Mouse (Mus musculus): ENCODE results near the gene Themis2. TPM values are rescaled to one million over a fixed set of nuclear protein-coding genes. Genes with fewer than 3 reads are reported as not detected.
"Not testable (repeated sequence)": the region's sequence is repeated elsewhere in the genome, so short reads cannot be mapped to it uniquely, and the experiment has no call there.

The Themis2 gene
- polyA plus RNA-seq, 1 experiment from 2014 or later, result 0.86 TPM

GRCm38 (mm10) chr4:132737154-132737553 lies 59.0 kb downstream of the Themis2 start:
- H3K27ac ChIP-seq (replicated peaks); H3K27me3 ChIP-seq (ENCODE audit: low read depth, poor library complexity, severe bottlenecking); DNase-seq (ENCODE audit: low spot score); H3K4me3 ChIP-seq; H3K4me1 ChIP-seq; H3K36me3 ChIP-seq; H3K9me3 ChIP-seq (replicated peaks): not testable (repeated sequence)
- 91% methylated on average over 9 of the region's 9 CpGs for WGBS

- 81% methylated on average over 3 of the region's 3 CpGs for whole genome bisulfite sequencing
- DNase-seq (ENCODE audit: low spot score), result no peak
- no peak overlapping the region for H3K27ac ChIP-seq (replicated peaks)
- no peaks in the 10 kb centered on the region for H3K36me3 ChIP-seq
- no peaks in the 10 kb centered on the region for H3K27me3 ChIP-seq (ENCODE audit: low read depth, poor library complexity, severe bottlenecking)
- H3K4me1 ChIP-seq, result peaks cover 16% of the 10 kb centered on the region
- H3K4me3 ChIP-seq, result no peak overlapping the region
- H3K9me3 ChIP-seq (replicated peaks), result no peaks in the 10 kb centered on the region
These were observed 60.3 kb downstream of the Themis2 start for GRCm38 (mm10) chr4:132735894-132736293.

- no peak for DNase-seq (ENCODE audit: low spot score)
- H3K9me3 ChIP-seq (replicated peaks), result no peaks in the 10 kb centered on the region
- peaks cover 16% of the 10 kb centered on the region for H3K4me1 ChIP-seq
- no peaks in the 10 kb centered on the region for H3K36me3 ChIP-seq
- H3K27me3 ChIP-seq (ENCODE audit: low read depth, poor library complexity, severe bottlenecking), result no peaks in the 10 kb centered on the region
- H3K4me3 ChIP-seq, result no peak overlapping the region
- H3K27ac ChIP-seq (replicated peaks), result no peak overlapping the region
- 76% methylated on average over 2 of the region's 2 CpGs for WGBS
These were observed 60.8 kb downstream of the Themis2 start for GRCm38 (mm10) chr4:132735389-132735788.

- Histone ChIP-seq H3K36me3 (no peaks in the 10 kb centered on the region), H3K27me3 (ENCODE audit: low read depth, poor library complexity, severe bottlenecking) (no peaks in the 10 kb centered on the region), H3K27ac (replicated peaks) (no peak overlapping the region), H3K4me3 (no peak overlapping the region), H3K4me1 (peaks cover 16% of the 10 kb centered on the region), H3K9me3 (replicated peaks) (no peaks in the 10 kb centered on the region)
- 93% methylated on average over 2 of the region's 2 CpGs for WGBS
- no peak for DNase-seq (ENCODE audit: low spot score)
These were observed 61.4 kb downstream of the Themis2 start for GRCm38 (mm10) chr4:132734766-132735165.

- no peak for DNase-seq (ENCODE audit: low spot score)
- Histone ChIP-seq H3K4me1 (peaks cover 16% of the 10 kb centered on the region), H3K9me3 (replicated peaks) (no peaks in the 10 kb centered on the region), H3K4me3 (no peak overlapping the region), H3K27me3 (ENCODE audit: low read depth, poor library complexity, severe bottlenecking) (no peaks in the 10 kb centered on the region), H3K36me3 (no peaks in the 10 kb centered on the region; the same call in 1 of the 2 replicates), H3K27ac (replicated peaks) (0 out of 2 replicates have a peak overlapping the region, but pooled peaks have one; percentile 55)
- 93% methylated on average over 25 of the region's 25 CpGs for WGBS
These were observed 63.0 kb downstream of the Themis2 start for GRCm38 (mm10) chr4:132733071-132733770.

- no peaks in the 10 kb centered on the region for H3K9me3 ChIP-seq (replicated peaks)
- 2% methylated on average over 34 of the region's 34 CpGs for WGBS
- peaks cover 8% of the 10 kb centered on the region for H3K36me3 ChIP-seq
- H3K27ac ChIP-seq (replicated peaks), result peak within 1 kb of the TSS; percentile 76
- H3K4me1 ChIP-seq, result peaks cover 16% of the 10 kb centered on the region
- DNase-seq (ENCODE audit: low spot score), result peak; percentile 89
- peak within 1 kb of the TSS; percentile 68 for H3K4me3 ChIP-seq
- H3K27me3 ChIP-seq (ENCODE audit: low read depth, poor library complexity, severe bottlenecking), result no peaks in the 10 kb centered on the region
These were observed 64.0 kb downstream of the Themis2 start, which contains the start of gene Xkr8 for GRCm38 (mm10) chr4:132732148-132732684. TSS of gene Xkr8 (minus strand) at chr4:132732546.

Other genes starting within 250 kb of the Themis2 start
- gene Ptafr, start 232.3 kb downstream of the Themis2 start, polyA plus RNA-seq (2016; fragmentation: Nextera tagmentation; extraction: Ambion mirVana), result 0.41 and 0.56 TPM in 2 replicates
- 30.0 and 30.1 TPM in 2 replicates for gene Eya3, start 157.4 kb downstream of the Themis2 start, polyA plus RNA-seq (2016; fragmentation: Nextera tagmentation; extraction: Ambion mirVana)
- gene Xkr8, start 63.8 kb downstream of the Themis2 start, polyA plus RNA-seq (2016; fragmentation: Nextera tagmentation; extraction: Ambion mirVana), result 4.3 and 4.8 TPM in 2 replicates
- 2.3 and 2.9 TPM in 2 replicates for gene Smpdl3b, start 39.1 kb downstream of the Themis2 start, polyA plus RNA-seq (2016; fragmentation: Nextera tagmentation; extraction: Ambion mirVana)
- 174 and 200 TPM in 2 replicates for gene Rpa2, start 28.1 kb downstream of the Themis2 start, polyA plus RNA-seq (2016; fragmentation: Nextera tagmentation; extraction: Ambion mirVana)
- gene Ppp1r8, start 46.8 kb upstream of the Themis2 start, polyA plus RNA-seq (2016; fragmentation: Nextera tagmentation; extraction: Ambion mirVana), result 78.1 and 79.8 TPM in 2 replicates
- 61.5 and 72.5 TPM in 2 replicates for gene Stx12, start 88.1 kb upstream of the Themis2 start, polyA plus RNA-seq (2016; fragmentation: Nextera tagmentation; extraction: Ambion mirVana)
- 34.7 and 35.5 TPM in 2 replicates for gene Fam76a, start 126.2 kb upstream of the Themis2 start, polyA plus RNA-seq (2016; fragmentation: Nextera tagmentation; extraction: Ambion mirVana)
- gene Fgr, start 177.7 kb upstream of the Themis2 start, polyA plus RNA-seq (2016; fragmentation: Nextera tagmentation; extraction: Ambion mirVana), result 0.05 and 0.10 TPM in 2 replicates
- 5.7 and 5.8 TPM in 2 replicates for gene Ahdc1, start 214.9 kb upstream of the Themis2 start, polyA plus RNA-seq (2016; fragmentation: Nextera tagmentation; extraction: Ambion mirVana)